Mouse (Mus musculus): ENCODE results near the gene Ankrd34a. TPM values are rescaled to one million over a fixed set of nuclear protein-coding genes. Genes with fewer than 3 reads are reported as not detected.

Gene Ankrd34a
- total RNA-seq, 2 experiments from 2014 or later = 50.9 to 62.3 TPM

Other genes with a start within 250 kb of the Ankrd34a start
- not detected for gene BC107364, start 144.3 kb upstream of the Ankrd34a start, total RNA-seq (2021)
- under 1 TPM in 1 of 2 experiments, not detected in 1; 0.12 TPM for gene Hfe2, start 71.5 kb upstream of the Ankrd34a start, total RNA-seq (2021)
- gene Txnip, start 38.7 kb upstream of the Ankrd34a start, total RNA-seq (2021) = 10 to 100 TPM; 20.7 to 25.0 TPM
- gene Gm16253, start 19.7 kb upstream of the Ankrd34a start, total RNA-seq (2021) = not detected
- gene Polr3gl, start 2.5 kb upstream of the Ankrd34a start, total RNA-seq (2021) = 10 to 100 TPM; 23.8 to 29.7 TPM
- gene Lix1l, start 4.5 kb downstream of the Ankrd34a start, total RNA-seq (2021) = 10 to 100 TPM; 29.2 to 29.4 TPM
- gene Rbm8a, start 33.3 kb downstream of the Ankrd34a start, total RNA-seq (2021) = 10 to 100 TPM; 48.4 to 51.7 TPM
- gene Pex11b, start 38.7 kb downstream of the Ankrd34a start, total RNA-seq (2021) = 10 to 100 TPM; 55.3 to 57.3 TPM
- gene Gm42957, start 38.8 kb downstream of the Ankrd34a start, total RNA-seq (2021) = under 1 TPM; 0.31 to 0.37 TPM
- 1 to 10 TPM; 1.1 to 1.7 TPM for gene Itga10, start 48.9 kb downstream of the Ankrd34a start, total RNA-seq (2021)
- 1 to 10 TPM; 5.3 to 6.2 TPM for gene Ankrd35, start 73.5 kb downstream of the Ankrd34a start, total RNA-seq (2021)
- gene Pias3, start 99.7 kb downstream of the Ankrd34a start, total RNA-seq (2021) = 10 to 100 TPM; 24.6 to 27.0 TPM
- gene Nudt17, start 111.9 kb downstream of the Ankrd34a start, total RNA-seq (2021) = 10 to 100 TPM; 13.2 to 16.7 TPM
- gene Polr3c, start 131.0 kb downstream of the Ankrd34a start, total RNA-seq (2021) = 10 to 100 TPM; 24.7 to 24.9 TPM
- gene Rnf115, start 131.0 kb downstream of the Ankrd34a start, total RNA-seq (2021) = 10 to 100 TPM; 56.0 to 62.3 TPM
- gene Pdzk1, start 232.6 kb downstream of the Ankrd34a start, total RNA-seq (2021) = under 1 TPM; 0.22 to 0.35 TPM
- gene Cd160, start 232.7 kb downstream of the Ankrd34a start, total RNA-seq (2021) = not detected

All from layer of hippocampus, postnatal 25 days (tissue).